Mouse (Mus musculus) spleen, adult 2 months (tissue): ENCODE data around the gene Tmem151b. TPM values are rescaled to one million over a fixed set of nuclear protein-coding genes. Genes with fewer than 3 reads are reported as not detected.

ENCODE experiments used
- DNase-seq, 2 experiments: peaks; one replicate each; pipeline versions ENCODE4 v3.0.0 to v3.0.0-alpha.2; 2012 to 2021; ENCODE audit warnings: low spot score in 2 of 2, low read depth in 1 of 2
- H3K27ac ChIP-seq: fragments of 200-500 bp; 2 replicates; pipeline ENCODE4 v1.5.1; 2012; ENCODE audit warnings: low read length, inconsistent platforms; ENCODE audit not compliant: insufficient read depth
- H3K27me3 ChIP-seq: fragments of 200-500 bp; 2 replicates; pipeline ENCODE4 v1.6.1; 2012; ENCODE audit warnings: mild to moderate bottlenecking, moderate library complexity, low read length, inconsistent platforms; ENCODE audit not compliant: control insufficient read depth, insufficient read depth
- H3K36me3 ChIP-seq: fragments of 200-500 bp; 2 replicates; pipeline ENCODE4 v1.6.1; 2012; ENCODE audit warnings: mild to moderate bottlenecking, low read length, inconsistent platforms; ENCODE audit not compliant: control insufficient read depth, insufficient read depth
- H3K4me1 ChIP-seq: fragments of 200-500 bp; 2 replicates; pipeline ENCODE4 v1.6.1; 2011; ENCODE audit warnings: inconsistent platforms; ENCODE audit not compliant: control insufficient read depth, insufficient read depth, insufficient read length
- H3K4me3 ChIP-seq: fragments of 200-500 bp; 2 replicates; pipeline ENCODE4 v1.5.1; 2011; ENCODE audit warnings: mild to moderate bottlenecking, inconsistent platforms; ENCODE audit not compliant: insufficient read depth, insufficient read length; ENCODE audit errors: extremely low read depth
- CTCF ChIP-seq: fragments of 200-500 bp; IDR thresholded peaks from 2 replicates; pipeline ENCODE4 v1.5.1; 2011; ENCODE audit warnings: mild to moderate bottlenecking, inconsistent platforms; ENCODE audit not compliant: insufficient read depth, insufficient read length, insufficient replicate concordance; ENCODE audit errors: extremely low read depth
- POLR2A ChIP-seq: fragments of 200-500 bp; IDR thresholded peaks from 2 replicates; pipeline ENCODE4 v1.6.1; 2011; ENCODE audit warnings: low read depth, low read length, inconsistent platforms
- WGBS: fragments of 180-500 bp; shearing (Covaris S2); methylation state at CpG from one replicate; pipeline ENCODE4 v1.1.7; 2018; 5-methylcytosine and 5-hydroxymethylcytosine counted together
- polyA plus RNA-seq: library from polyadenylated mRNA; depleted of rRNA; stranded (reverse); fragments of >200 nt; gene quantifications from 2 replicates; pipeline ENCODE4 v1.2.3, GENCODE M21; 2012

The Tmem151b gene
- polyA plus RNA-seq, 1 experiment: 2.3 TPM

- Histone ChIP-seq H3K27ac (no peak overlapping the region), H3K27me3 (peaks cover 13% of the 10 kb centered on the region), H3K36me3 (no peaks in the 10 kb centered on the region), H3K4me3 (no peak overlapping the region), H3K4me1 (peaks cover 5% of the 10 kb centered on the region; the same call in 1 of the 2 replicates)
- TF ChIP-seq CTCF: no peak
- no peak for TF ChIP-seq POLR2A
- no peak for DNase-seq
- WGBS: 75% methylated on average over 7 of the region's 7 CpGs
Observed at GRCm38 (mm10) chr17:45551249-45551796, 1.8 kb upstream of the Tmem151b start.

GRCm38 (mm10) chr17:45550253-45550652 is 776 bp upstream of the Tmem151b start:
- TF ChIP-seq CTCF (no peak), POLR2A (no peak)
- 53% methylated on average over 5 of the region's 5 CpGs for WGBS
- no peak for DNase-seq
- Histone ChIP-seq H3K27ac (no peak overlapping the region), H3K4me3 (no peak overlapping the region), H3K27me3 (peaks cover 15% of the 10 kb centered on the region), H3K4me1 (peaks cover 10% of the 10 kb centered on the region; the same call in 1 of the 2 replicates), H3K36me3 (no peaks in the 10 kb centered on the region)

- Histone ChIP-seq H3K4me1 (peaks cover 15% of the 10 kb centered on the region; the same call in 1 of the 2 replicates), H3K27ac (no peak overlapping the region), H3K27me3 (peaks cover 24% of the 10 kb centered on the region), H3K36me3 (no peaks in the 10 kb centered on the region), H3K4me3 (peak overlapping the region; percentile 26; the same call in 1 of the 2 replicates)
- WGBS: 5% methylated on average over 57 of the region's 68 CpGs
- DNase-seq: no peak
- TF ChIP-seq CTCF: no peak
- no peak for TF ChIP-seq POLR2A
Observed at GRCm38 (mm10) chr17:45548541-45549512, 650 bp downstream of the Tmem151b start.

GRCm38 (mm10) chr17:45547461-45548190 is 1.9 kb downstream of the Tmem151b start:
- TF ChIP-seq CTCF (no peak), POLR2A (no peak)
- H3K36me3 ChIP-seq: no peaks in the 10 kb centered on the region
- no peak overlapping the region for H3K4me3 ChIP-seq
- no peak for DNase-seq
- 91% methylated on average over 5 of the region's 5 CpGs for WGBS
- H3K27ac ChIP-seq: no peak overlapping the region
- peaks cover 24% of the 10 kb centered on the region for H3K27me3 ChIP-seq
- H3K4me1 ChIP-seq: peaks cover 15% of the 10 kb centered on the region; the same call in 1 of the 2 replicates

GRCm38 (mm10) chr17:45546941-45547340 is 2.5 kb downstream of the Tmem151b start:
- WGBS: 83% methylated on average over 16 of the region's 16 CpGs
- no peak for TF ChIP-seq CTCF
- no peak for TF ChIP-seq POLR2A
- Histone ChIP-seq H3K4me1 (peaks cover 15% of the 10 kb centered on the region; the same call in 1 of the 2 replicates), H3K4me3 (no peak overlapping the region), H3K27ac (no peak overlapping the region), H3K36me3 (no peaks in the 10 kb centered on the region), H3K27me3 (peaks cover 24% of the 10 kb centered on the region)
- no peak for DNase-seq

GRCm38 (mm10) chr17:45545278-45545961 is 4.1 kb downstream of the Tmem151b start:
- Histone ChIP-seq H3K27ac (no peak overlapping the region), H3K4me1 (peaks cover 15% of the 10 kb centered on the region; the same call in 1 of the 2 replicates), H3K27me3 (peaks cover 24% of the 10 kb centered on the region), H3K4me3 (no peak overlapping the region), H3K36me3 (no peaks in the 10 kb centered on the region)
- DNase-seq: no peak
- TF ChIP-seq CTCF (no peak), POLR2A (no peak)
- WGBS: 21% methylated on average over 74 of the region's 74 CpGs
